Mouse (Mus musculus): Measurements from ENCODE around the gene Gca. TPM values are rescaled to one million over a fixed set of nuclear protein-coding genes. Genes with fewer than 3 reads are reported as not detected.

The Gca gene
- 0.63 to 2.3 TPM (median 1.2 TPM) in 4 replicates for total RNA-seq (2023; ENCODE audit: inconsistent age)

DNA sequence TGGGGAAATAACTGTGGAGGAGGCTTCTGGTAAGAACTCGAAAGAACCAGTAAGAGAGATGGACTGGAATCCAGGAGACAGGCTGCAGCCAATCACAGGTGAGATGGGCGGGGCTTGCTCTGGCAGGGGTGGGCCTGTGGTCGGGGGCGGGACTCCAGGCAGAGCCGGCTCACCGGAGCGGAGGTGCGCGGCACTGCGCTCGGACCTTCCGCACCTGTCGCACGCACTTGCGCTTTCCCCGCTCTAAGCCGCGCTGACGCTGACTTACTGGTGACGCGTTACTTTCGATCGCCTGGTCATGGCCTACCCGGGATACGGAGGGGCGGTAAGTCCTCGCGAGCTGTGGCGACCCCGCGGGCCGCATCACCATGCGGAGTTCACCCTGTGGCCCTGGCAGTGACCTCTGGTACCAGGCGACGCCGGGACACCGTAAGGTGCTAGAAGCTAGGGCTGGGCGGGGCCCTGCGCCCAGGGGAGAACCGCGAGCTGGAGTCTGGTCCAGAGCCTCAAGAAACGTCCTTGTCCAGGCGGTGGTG lies at the start of gene Gca:
Gene Gca, plus strand, starts transcription at position 151 of the 536 bp plus-strand sequence.

DNA sequence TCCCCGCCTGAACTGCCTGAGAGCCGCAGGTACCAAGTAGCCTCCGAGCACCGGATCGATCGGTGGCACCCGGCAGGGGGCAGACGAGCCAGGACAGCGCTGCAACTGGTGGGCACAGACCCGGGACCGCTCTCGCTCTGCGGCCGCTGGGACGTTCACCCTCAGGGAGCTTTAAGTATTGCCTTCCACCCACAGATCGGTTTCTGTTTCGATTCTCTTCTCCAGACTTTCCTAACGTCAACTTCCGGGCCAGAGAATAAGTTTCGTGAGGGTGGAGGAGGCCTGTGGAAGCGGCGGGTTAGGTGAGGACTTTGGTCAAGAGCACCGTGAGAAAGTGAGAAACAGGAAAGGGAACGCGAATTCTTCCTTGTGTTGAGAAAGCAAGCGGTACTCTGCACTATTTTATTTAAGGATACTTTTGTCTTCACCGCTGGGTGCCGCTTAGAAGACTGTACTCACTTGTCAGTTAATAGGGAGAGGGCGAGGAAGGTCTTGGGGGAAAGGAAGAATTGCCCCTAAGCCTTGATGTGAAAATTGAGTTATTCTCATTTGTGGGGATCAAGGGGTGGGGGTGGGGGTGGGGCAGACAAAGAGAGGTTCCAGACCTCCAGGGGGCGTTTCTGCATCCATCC lies 18.0 kb upstream of the Gca start, which contains the start of gene Ifih1:
Gene Ifih1, minus strand, starts transcription at position 242 of the 632 bp plus-strand sequence.

Other genes starting within 250 kb of the Gca start
- gene Gcg, start 180.6 kb upstream of the Gca start, total RNA-seq (2023; ENCODE audit: inconsistent age) = not detected in 4 replicates
- gene Fap, start 90.2 kb upstream of the Gca start, total RNA-seq (2023; ENCODE audit: inconsistent age) = not detected in 4 replicates
- 2.6 to 6.1 TPM (median 3.8 TPM) in 4 replicates for gene Ifih1, start 18.0 kb upstream of the Gca start, total RNA-seq (2023; ENCODE audit: inconsistent age)